Comparison of ENCODE assay signal across 28 mouse cellular contexts in the genomic region with DNA sequence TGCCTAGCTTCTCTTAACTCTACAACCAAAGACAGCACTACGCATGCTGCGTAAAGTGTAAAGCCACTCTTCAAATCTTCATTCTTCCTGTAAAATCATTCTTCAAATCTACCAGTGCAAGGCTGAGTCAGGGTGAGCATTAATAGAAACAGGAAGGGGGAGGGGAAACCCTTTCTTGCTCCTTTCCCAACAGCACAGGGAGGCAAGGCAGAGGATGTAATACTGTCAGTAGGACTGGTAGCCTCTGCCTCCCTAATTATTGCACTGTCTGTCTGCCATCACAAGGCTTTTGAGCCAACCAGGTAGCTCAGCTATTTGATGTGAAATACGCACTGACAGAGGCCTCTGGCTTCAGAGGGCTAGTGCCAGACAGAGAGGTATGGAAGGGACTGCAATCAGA.
A peak's percentile ranks its signal among the peaks of the same experiment; 100 is the strongest.
DNase-seq lines count a peak whose midpoint lies in the region; ATAC-seq lines count a peak whose summit lies in the region.
"Had no signal": no experiment of that assay in that cellular context is flagged by ENCODE, and none has a peak within 500 bp of the region (broad histone marks: within the 10 kb centered on the region; RNA-seq: fewer than 3 reads in every experiment).

No protein-coding gene starts in this region.

- no peaks in the 10 kb centered on the region for H3K4me1 ChIP-seq in neural tube, embryonic 11.5 days (ENCODE audit: control insufficient read depth, insufficient read depth, low read length)
- peaks cover 21% of the 10 kb centered on the region; the same call in 1 of the 2 replicates for H3K4me1 ChIP-seq in limb, embryonic 10.5 days
- H3K4me1 ChIP-seq: embryonic facial prominence, embryonic 13.5 days; forebrain, embryonic 12.5 days; hindbrain, embryonic 12.5 days; liver, embryonic 15.5 days; lung, embryonic 15.5 days; midbrain, embryonic 13.5 days had no signal

- DNase-seq in cerebellum, adult 9-10 months, result peak; percentile 56
- no peak for DNase-seq in cerebellum, adult 9-11 months
- DNase-seq in neural tube, embryonic 11.5 days (ENCODE audit: low spot score), result peak; percentile 5
- DNase-seq in neural tube, embryonic 10.5 days (ENCODE audit: extremely low spot score, low spot score), result no peak
- DNase-seq in limb, embryonic 10.5 days (ENCODE audit: low spot score), result no peak
- DNase-seq in layer of hippocampus, postnatal 36 days, result no peak
- DNase-seq in right cerebral cortex, postnatal 36 days (ENCODE audit: low spot score in 2 of 2), result no peak
- no peak for DNase-seq in embryo, embryonic 11 days
- DNase-seq: adrenal gland, adult 8-10 months; gastrocnemius, adult 2 months; kidney, postnatal 4 days; left cerebral cortex, postnatal 4 days; liver; lung, postnatal 4 days; right cerebral cortex, postnatal 14 days; spleen, adult 18-20 months had no signal

- H3K27ac ChIP-seq in neural tube, embryonic 11.5 days (ENCODE audit: low read depth, low read length), result no peak overlapping the region
- H3K27ac ChIP-seq in limb, embryonic 10.5 days, result 0 out of 2 replicates have a peak overlapping the region, but pooled peaks have one; percentile 20
- H3K27ac ChIP-seq: embryonic facial prominence, embryonic 13.5 days; forebrain, embryonic 12.5 days; gastrocnemius, adult 2 months; hindbrain, embryonic 12.5 days; kidney, embryonic 15.5 days; left cerebral cortex, adult 2 months; liver, embryonic 15.5 days; lung, embryonic 15.5 days; midbrain, embryonic 13.5 days had no signal

- H3K9ac ChIP-seq in neural tube, embryonic 11.5 days (ENCODE audit: low read length), result no peak overlapping the region
- H3K9ac ChIP-seq: embryonic facial prominence, embryonic 13.5 days; forebrain, embryonic 12.5 days; hindbrain, embryonic 12.5 days; kidney, embryonic 15.5 days; liver, embryonic 15.5 days; lung, embryonic 15.5 days; midbrain, embryonic 13.5 days had no signal

- H3K36me3 ChIP-seq in neural tube, embryonic 11.5 days (ENCODE audit: control insufficient read depth, insufficient read depth, low read length), result no peaks in the 10 kb centered on the region
- H3K36me3 ChIP-seq in limb, embryonic 10.5 days, result no peaks in the 10 kb centered on the region
- H3K36me3 ChIP-seq: embryonic facial prominence, embryonic 13.5 days; forebrain, embryonic 12.5 days; G1E; hindbrain, embryonic 12.5 days; kidney, embryonic 15.5 days; liver, embryonic 15.5 days; lung, embryonic 15.5 days; midbrain, embryonic 13.5 days had no signal

- no peaks in the 10 kb centered on the region for H3K9me3 ChIP-seq in neural tube, embryonic 11.5 days (ENCODE audit: control insufficient read depth, low read length)
- H3K9me3 ChIP-seq in limb, embryonic 10.5 days (replicated peaks), result no peaks in the 10 kb centered on the region
- H3K9me3 ChIP-seq: embryonic facial prominence, embryonic 13.5 days; forebrain, embryonic 12.5 days; G1E; hindbrain, embryonic 12.5 days; kidney, embryonic 15.5 days; liver, embryonic 15.5 days; lung, embryonic 15.5 days; midbrain, embryonic 13.5 days had no signal

- no peak overlapping the region for H3K4me2 ChIP-seq in neural tube, embryonic 11.5 days (ENCODE audit: low read depth)
- H3K4me2 ChIP-seq: embryonic facial prominence, embryonic 13.5 days; forebrain, embryonic 12.5 days; hindbrain, embryonic 12.5 days; kidney, embryonic 15.5 days; liver, embryonic 15.5 days; lung, embryonic 15.5 days; midbrain, embryonic 13.5 days had no signal

- no peak overlapping the region for H3K4me3 ChIP-seq in neural tube, embryonic 11.5 days (ENCODE audit: low read depth, low read length)
- no peak overlapping the region for H3K4me3 ChIP-seq in limb, embryonic 10.5 days
- H3K4me3 ChIP-seq: embryonic facial prominence, embryonic 13.5 days; erythroblast, embryonic 14.5 days; forebrain, embryonic 12.5 days; gastrocnemius, adult 2 months; hindbrain, embryonic 12.5 days; kidney, embryonic 15.5 days; left cerebral cortex, adult 2 months; liver, embryonic 15.5 days; lung, embryonic 15.5 days; midbrain, embryonic 13.5 days had no signal

- no peak for ATAC-seq in neural tube, embryonic 11.5 days (ENCODE audit: insufficient read depth, low FRiP score, low TSS enrichment)
- ATAC-seq: activated CD4-positive, CD25-positive, alpha-beta regulatory T cell, adult 4 months; intestine, postnatal 0 days; midbrain, embryonic 13.5 days had no signal

- no peaks in the 10 kb centered on the region for H3K27me3 ChIP-seq in neural tube, embryonic 11.5 days (ENCODE audit: control insufficient read depth, insufficient read depth, low read length)
- H3K27me3 ChIP-seq in limb, embryonic 10.5 days (ENCODE audit: low read depth, poor library complexity, severe bottlenecking), result no peaks in the 10 kb centered on the region
- H3K27me3 ChIP-seq: embryonic facial prominence, embryonic 13.5 days; forebrain, embryonic 12.5 days; hindbrain, embryonic 12.5 days; kidney, embryonic 15.5 days; liver, embryonic 15.5 days; lung, embryonic 15.5 days; midbrain, embryonic 13.5 days had no signal

- WGBS in neural tube, embryonic 11.5 days, result 92% methylated on average over 3 of the region's 3 CpGs
- WGBS in limb, embryonic 10.5 days, result 86% methylated on average over 3 of the region's 3 CpGs

Comparison
In these comparisons a context has a peak if more than half of its experiments do, and no peak if none do; other contexts are left out.
1. DNase-seq: peak in cerebellum, adult 9-10 months (single experiment) and neural tube, embryonic 11.5 days (single experiment); none in cerebellum, adult 9-11 months (single experiment), neural tube, embryonic 10.5 days (single experiment), limb, embryonic 10.5 days (single experiment), layer of hippocampus, postnatal 36 days (0 of 2), right cerebral cortex, postnatal 36 days (0 of 2) and embryo, embryonic 11 days (single experiment).